Mouse (Mus musculus) macrophage (primary cell): ENCODE data around the gene Aph1c. TPM values are rescaled to one million over a fixed set of nuclear protein-coding genes. Genes with fewer than 3 reads are reported as not detected.
A peak's percentile ranks its signal among the peaks of the same experiment; 100 is the strongest.
"Not testable (repeated sequence)": the region's sequence is repeated elsewhere in the genome, so short reads cannot be mapped to it uniquely, and the experiment has no call there.

Source experiments
- H3K27ac ChIP-seq: fragments of 350-480 bp; formaldehyde crosslinking; 2 replicates; pipeline ENCODE4 v1.9.0; 2021
- H3K36me3 ChIP-seq: fragments of 350-480 bp; formaldehyde crosslinking; 2 replicates; pipeline ENCODE4 v1.9.0; 2021; ENCODE audit errors: inconsistent target
- H3K4me3 ChIP-seq: fragments of 350-480 bp; formaldehyde crosslinking; 2 replicates; pipeline ENCODE4 v1.9.0; 2021; ENCODE audit errors: inconsistent target
- H3K79me2 ChIP-seq: fragments of 350-480 bp; formaldehyde crosslinking; 2 replicates; pipeline ENCODE4 v1.9.0; 2021; ENCODE audit errors: inconsistent target
- WGBS: methylation state at CpG from one replicate; pipeline ENCODE4 v1.1.7; 2026; ENCODE audit warnings: inconsistent platforms; ENCODE audit not compliant: missing documents; 5-methylcytosine and 5-hydroxymethylcytosine counted together
- polyA plus RNA-seq: library from polyadenylated mRNA; stranded (reverse); fragments of 250-400 nt; gene quantifications from 3 replicates; pipeline ENCODE4 v1.2.4, GENCODE M21; 2018; ENCODE audit warnings: inconsistent platforms
- total RNA-seq, 78 experiments: library from RNA; depleted of rRNA; stranded (reverse); fragments of 250-400 nt; gene quantifications; 1 replicate in 9 of 78; 2 replicates in 24 of 78; 3 replicates in 43 of 78; 4 replicates in 2 of 78; pipeline ENCODE4 v1.2.4; 2018; ENCODE audit warnings: inconsistent platforms in 56 of 78

Gene Aph1c
- total RNA-seq (2018; cell fraction: chromatin; rRNA removed), result 100 to 1,000 TPM in 2 of 26 experiments, 10 to 100 TPM in 17, 1 to 10 TPM in 7; 1.8 to 107 (median 24.8) TPM
- 100 to 1,000 TPM in 9 of 26 experiments, 10 to 100 TPM in 17; 27.9 to 148 (median 70.1) TPM for total RNA-seq (2018; cell fraction: cytosol; rRNA removed)
- total RNA-seq (2018; cell fraction: nucleus; rRNA removed), result 100 to 1,000 TPM in 6 of 26 experiments, 10 to 100 TPM in 20; 20.2 to 162 (median 62.6) TPM
- 28.2 to 132 TPM (median 63.8 TPM) in 3 replicates for polyA plus RNA-seq

- Histone ChIP-seq H3K27ac (peak within 1 kb of the TSS; percentile 98), H3K79me2 (peaks cover 27% of the 10 kb centered on the region), H3K36me3 (peaks cover 2% of the 10 kb centered on the region; the same call in 1 of the 2 replicates), H3K4me3 (peak within 1 kb of the TSS; percentile 90)
- WGBS, result under 1% methylated on average over 58 of the region's 58 CpGs
Observed at GRCm38 (mm10) chr9:66834318-66835096, at the start of gene Aph1c. Gene Aph1c (minus strand): TSS chr9:66834726.

GRCm38 (mm10) chr9:66883500-66883899 is 49.0 kb upstream of the Aph1c start:
- H3K27ac ChIP-seq, result peak overlapping the region; percentile 99
- no peak overlapping the region for H3K4me3 ChIP-seq
- WGBS, result 47% methylated on average over 4 of the region's 5 CpGs
- no peaks in the 10 kb centered on the region for H3K36me3 ChIP-seq
- H3K79me2 ChIP-seq, result peaks cover 91% of the 10 kb centered on the region

GRCm38 (mm10) chr9:66882406-66882821 is 47.9 kb upstream of the Aph1c start:
- H3K4me3 ChIP-seq, result no peak overlapping the region

GRCm38 (mm10) chr9:66881858-66882257 is 47.3 kb upstream of the Aph1c start:
- Histone ChIP-seq H3K4me3 (no peak overlapping the region), H3K36me3 (no peaks in the 10 kb centered on the region), H3K79me2 (peaks cover 82% of the 10 kb centered on the region), H3K27ac (peak overlapping the region; percentile 99)
- WGBS, result 31% methylated on average over 3 of the region's 3 CpGs

More at GRCm38 (mm10) chr9:66882406-66882821, 47.9 kb upstream of the Aph1c start:
- Histone ChIP-seq H3K36me3 (no peaks in the 10 kb centered on the region), H3K27ac (peak overlapping the region; percentile 99), H3K79me2 (peaks cover 85% of the 10 kb centered on the region)
- 2% methylated on average over 8 of the region's 8 CpGs for WGBS

GRCm38 (mm10) chr9:66880752-66881151 is 46.2 kb upstream of the Aph1c start:
- no peak overlapping the region for H3K4me3 ChIP-seq
- no peaks in the 10 kb centered on the region for H3K36me3 ChIP-seq
- peak overlapping the region; percentile 99 for H3K27ac ChIP-seq
- WGBS, result 82% methylated on average over 2 of the region's 2 CpGs
- H3K79me2 ChIP-seq, result peaks cover 84% of the 10 kb centered on the region

- WGBS, result 11% methylated on average over 6 of the region's 6 CpGs
Observed at GRCm38 (mm10) chr9:66879486-66879885, 45.0 kb upstream of the Aph1c start.

GRCm38 (mm10) chr9:66878899-66879298 is 44.4 kb upstream of the Aph1c start:
- Histone ChIP-seq H3K36me3 (0 out of 2 replicates have a peak, but pooled peaks cover 8% of the 10 kb centered on the region), H3K79me2 (peaks cover 84% of the 10 kb centered on the region), H3K27ac (peak overlapping the region; percentile 99), H3K4me3 (no peak overlapping the region)
- WGBS, result 38% methylated on average over 3 of the region's 3 CpGs

More at GRCm38 (mm10) chr9:66879486-66879885, 45.0 kb upstream of the Aph1c start:
- Histone ChIP-seq H3K4me3 (no peak overlapping the region), H3K27ac (peak overlapping the region; percentile 99), H3K79me2 (peaks cover 84% of the 10 kb centered on the region), H3K36me3 (0 out of 2 replicates have a peak, but pooled peaks cover 8% of the 10 kb centered on the region)

- H3K4me3 ChIP-seq, result no peak overlapping the region
- peak overlapping the region; percentile 99 for H3K27ac ChIP-seq
- 43% methylated on average over 4 of the region's 5 CpGs for WGBS
- peaks cover 90% of the 10 kb centered on the region for H3K79me2 ChIP-seq
- peaks cover 14% of the 10 kb centered on the region; the same call in 1 of the 2 replicates for H3K36me3 ChIP-seq
Observed at GRCm38 (mm10) chr9:66876577-66876976, 42.1 kb upstream of the Aph1c start.

- H3K4me3 ChIP-seq, result no peak overlapping the region
- H3K27ac ChIP-seq, result peak overlapping the region; percentile 99
- 79% methylated on average over 4 of the region's 5 CpGs for WGBS
- peaks cover 90% of the 10 kb centered on the region for H3K79me2 ChIP-seq
- H3K36me3 ChIP-seq, result peaks cover 21% of the 10 kb centered on the region; the same call in 1 of the 2 replicates
Observed at GRCm38 (mm10) chr9:66874297-66874696, 39.8 kb upstream of the Aph1c start.

- Histone ChIP-seq H3K79me2 (peaks cover 90% of the 10 kb centered on the region), H3K4me3 (no peak overlapping the region), H3K36me3 (peaks cover 21% of the 10 kb centered on the region; the same call in 1 of the 2 replicates), H3K27ac (peak overlapping the region; percentile 99)
Observed at GRCm38 (mm10) chr9:66873531-66873930, 39.0 kb upstream of the Aph1c start.

- Histone ChIP-seq H3K27ac (peak overlapping the region; percentile 99), H3K36me3 (peaks cover 21% of the 10 kb centered on the region; the same call in 1 of the 2 replicates), H3K79me2 (peaks cover 90% of the 10 kb centered on the region)
- WGBS, result 72% methylated on average over 2 of the region's 2 CpGs
- not testable (repeated sequence) for H3K4me3 ChIP-seq
Observed at GRCm38 (mm10) chr9:66873009-66873408, 38.5 kb upstream of the Aph1c start.

- no peak overlapping the region for H3K4me3 ChIP-seq
- H3K79me2 ChIP-seq, result peaks cover 98% of the 10 kb centered on the region
- peaks cover 21% of the 10 kb centered on the region; the same call in 1 of the 2 replicates for H3K36me3 ChIP-seq
- 95% methylated on average over 9 of the region's 10 CpGs for WGBS
- H3K27ac ChIP-seq, result no peak overlapping the region
Observed at GRCm38 (mm10) chr9:66872015-66872727, 37.6 kb upstream of the Aph1c start.

GRCm38 (mm10) chr9:66864708-66865107 is 30.2 kb upstream of the Aph1c start:
- 86% methylated on average over 3 of the region's 3 CpGs for WGBS
- no peak overlapping the region for H3K27ac ChIP-seq
- peaks cover 100% of the 10 kb centered on the region for H3K79me2 ChIP-seq
- no peak overlapping the region for H3K4me3 ChIP-seq
- H3K36me3 ChIP-seq, result peaks cover 34% of the 10 kb centered on the region

- peaks cover 100% of the 10 kb centered on the region for H3K79me2 ChIP-seq
- WGBS, result 97% methylated on average over 3 of the region's 3 CpGs
- peaks cover 46% of the 10 kb centered on the region for H3K36me3 ChIP-seq
- no peak overlapping the region for H3K4me3 ChIP-seq
- no peak overlapping the region for H3K27ac ChIP-seq
Observed at GRCm38 (mm10) chr9:66863456-66863855, 28.9 kb upstream of the Aph1c start.
